Mouse (Mus musculus): ENCODE results near the gene Wdr46. TPM values are rescaled to one million over a fixed set of nuclear protein-coding genes. Genes with fewer than 3 reads are reported as not detected.

Gene Wdr46
- polyA plus RNA-seq, 1 experiment from 2014 or later: 37.4 TPM

GRCm38 (mm10) chr17:33920282-33921097 lies 20.0 kb upstream of the Wdr46 start:
- H3K36me3 ChIP-seq (ENCODE audit: control insufficient read depth, insufficient read depth, low read length): peaks cover 6% of the 10 kb centered on the region
- peak overlapping the region; percentile 56; the same call in 1 of the 2 replicates for H3K27ac ChIP-seq (replicated peaks; ENCODE audit: low read depth, low read length)
- under 1% methylated on average over 36 of the region's 36 CpGs for WGBS
- no peaks in the 10 kb centered on the region for H3K27me3 ChIP-seq (ENCODE audit: control insufficient read depth, insufficient read depth, low read length)
- H3K4me3 ChIP-seq (ENCODE audit: low read depth, low read length): peak overlapping the region; percentile 60
- DNase-seq (ENCODE audit: low spot score) (peak; percentile 91), ATAC-seq (ENCODE audit: insufficient number of reproducible peaks, low FRiP score, low TSS enrichment, low read depth) (no peak)
- H3K4me2 ChIP-seq (ENCODE audit: low read depth, severe bottlenecking): peak overlapping the region; percentile 98
- H3K9ac ChIP-seq (ENCODE audit: low read length): peak overlapping the region; percentile 58
- no peaks in the 10 kb centered on the region for H3K9me3 ChIP-seq (ENCODE audit: control insufficient read depth, low read length)
- peaks cover 15% of the 10 kb centered on the region; the same call in 1 of the 2 replicates for H3K4me1 ChIP-seq (ENCODE audit: control insufficient read depth, insufficient read depth, low read length)

- Histone ChIP-seq H3K27ac (replicated peaks; ENCODE audit: low read depth, low read length) (no peak overlapping the region), H3K36me3 (ENCODE audit: control insufficient read depth, insufficient read depth, low read length) (peaks cover 8% of the 10 kb centered on the region), H3K4me1 (ENCODE audit: control insufficient read depth, insufficient read depth, low read length) (peaks cover 15% of the 10 kb centered on the region; the same call in 1 of the 2 replicates), H3K27me3 (ENCODE audit: control insufficient read depth, insufficient read depth, low read length) (no peaks in the 10 kb centered on the region), H3K4me3 (ENCODE audit: low read depth, low read length) (no peak overlapping the region), H3K9ac (ENCODE audit: low read length) (no peak overlapping the region), H3K9me3 (ENCODE audit: control insufficient read depth, low read length) (no peaks in the 10 kb centered on the region), H3K4me2 (ENCODE audit: low read depth, severe bottlenecking) (no peak overlapping the region)
- DNase-seq (ENCODE audit: low spot score): no peak
- ATAC-seq (ENCODE audit: insufficient number of reproducible peaks, low FRiP score, low TSS enrichment, low read depth): no peak
- WGBS: 90% methylated on average over 7 of the region's 7 CpGs
These were observed 19.1 kb upstream of the Wdr46 start for GRCm38 (mm10) chr17:33921361-33921760.

GRCm38 (mm10) chr17:33924577-33925283 lies 15.7 kb upstream of the Wdr46 start:
- peaks cover 6% of the 10 kb centered on the region; the same call in 1 of the 2 replicates for H3K4me1 ChIP-seq (ENCODE audit: control insufficient read depth, insufficient read depth, low read length)
- no peak for ATAC-seq (ENCODE audit: insufficient number of reproducible peaks, low FRiP score, low TSS enrichment, low read depth)
- H3K36me3 ChIP-seq (ENCODE audit: control insufficient read depth, insufficient read depth, low read length): 0 out of 2 replicates have a peak, but pooled peaks cover 2% of the 10 kb centered on the region
- H3K27ac ChIP-seq (replicated peaks; ENCODE audit: low read depth, low read length): no peak overlapping the region
- no peak overlapping the region for H3K9ac ChIP-seq (ENCODE audit: low read length)
- no peak for DNase-seq (ENCODE audit: low spot score)
- H3K4me3 ChIP-seq (ENCODE audit: low read depth, low read length): no peak overlapping the region
- no peaks in the 10 kb centered on the region for H3K9me3 ChIP-seq (ENCODE audit: control insufficient read depth, low read length)
- no peaks in the 10 kb centered on the region for H3K27me3 ChIP-seq (ENCODE audit: control insufficient read depth, insufficient read depth, low read length)
- H3K4me2 ChIP-seq (ENCODE audit: low read depth, severe bottlenecking): no peak overlapping the region
- WGBS: 89% methylated on average over 10 of the region's 10 CpGs

- Histone ChIP-seq H3K4me3 (ENCODE audit: low read depth, low read length) (no peak overlapping the region), H3K4me2 (ENCODE audit: low read depth, severe bottlenecking) (no peak overlapping the region), H3K9ac (ENCODE audit: low read length) (no peak overlapping the region), H3K27me3 (ENCODE audit: control insufficient read depth, insufficient read depth, low read length) (no peaks in the 10 kb centered on the region), H3K4me1 (ENCODE audit: control insufficient read depth, insufficient read depth, low read length) (0 out of 2 replicates have a peak, but pooled peaks cover 8% of the 10 kb centered on the region), H3K9me3 (ENCODE audit: control insufficient read depth, low read length) (no peaks in the 10 kb centered on the region), H3K27ac (replicated peaks; ENCODE audit: low read depth, low read length) (no peak overlapping the region), H3K36me3 (ENCODE audit: control insufficient read depth, insufficient read depth, low read length) (0 out of 2 replicates have a peak, but pooled peaks cover 2% of the 10 kb centered on the region)
- ATAC-seq (ENCODE audit: insufficient number of reproducible peaks, low FRiP score, low TSS enrichment, low read depth) (no peak), DNase-seq (ENCODE audit: low spot score) (no peak)
- 81% methylated on average over 21 of the region's 21 CpGs for WGBS
These were observed 14.9 kb upstream of the Wdr46 start for GRCm38 (mm10) chr17:33925406-33926116.

- H3K36me3 ChIP-seq (ENCODE audit: control insufficient read depth, insufficient read depth, low read length): 0 out of 2 replicates have a peak, but pooled peaks cover 2% of the 10 kb centered on the region
- H3K9me3 ChIP-seq (ENCODE audit: control insufficient read depth, low read length): no peaks in the 10 kb centered on the region
- DNase-seq (ENCODE audit: low spot score): peak; percentile 55
- no peaks in the 10 kb centered on the region for H3K27me3 ChIP-seq (ENCODE audit: control insufficient read depth, insufficient read depth, low read length)
- H3K4me3 ChIP-seq (ENCODE audit: low read depth, low read length): no peak overlapping the region
- ATAC-seq (ENCODE audit: insufficient number of reproducible peaks, low FRiP score, low TSS enrichment, low read depth): no peak
- no peak overlapping the region for H3K27ac ChIP-seq (replicated peaks; ENCODE audit: low read depth, low read length)
- peaks cover 14% of the 10 kb centered on the region for H3K4me1 ChIP-seq (ENCODE audit: control insufficient read depth, insufficient read depth, low read length)
- H3K9ac ChIP-seq (ENCODE audit: low read length): no peak overlapping the region
- WGBS: 73% methylated on average over 17 of the region's 17 CpGs
- no peak overlapping the region for H3K4me2 ChIP-seq (ENCODE audit: low read depth, severe bottlenecking)
These were observed 14.1 kb upstream of the Wdr46 start for GRCm38 (mm10) chr17:33926207-33926932.

DNA sequence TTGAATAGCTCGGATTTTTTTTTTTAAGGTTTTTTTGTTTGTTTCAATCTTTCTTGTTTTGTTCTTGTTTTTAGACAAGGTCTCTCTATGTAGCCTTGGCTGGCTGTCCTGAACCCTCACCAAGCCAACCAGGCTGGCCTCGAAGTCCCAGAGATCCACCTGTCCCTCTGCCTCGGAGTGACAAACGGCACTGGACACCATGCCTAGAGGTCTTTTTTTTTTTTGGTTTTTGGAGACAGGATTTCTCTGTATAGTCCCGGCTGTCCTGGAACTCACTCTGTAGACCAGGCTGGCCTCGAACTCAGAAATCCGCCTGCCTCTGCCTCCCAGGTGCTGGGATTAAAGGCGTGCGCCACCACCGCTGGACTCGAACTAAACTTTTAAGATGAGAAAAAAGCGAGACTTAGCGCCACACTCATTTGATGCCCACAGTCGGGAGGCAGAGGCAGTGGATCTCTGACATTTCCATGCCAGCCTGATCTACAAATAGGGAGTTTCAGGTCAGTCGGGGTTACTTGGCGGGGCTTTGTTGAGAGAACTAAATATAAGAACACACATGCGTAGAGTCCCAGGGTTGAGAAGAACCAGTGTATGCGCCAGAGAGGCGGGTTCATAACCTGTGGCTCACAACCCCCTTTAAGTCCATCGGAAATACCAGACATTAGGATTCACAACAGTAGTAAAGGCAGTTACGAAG lies 12.1 kb upstream of the Wdr46 start:
- DNase-seq (ENCODE audit: low spot score) (no peak), ATAC-seq (ENCODE audit: insufficient number of reproducible peaks, low FRiP score, low TSS enrichment, low read depth) (no peak)
- 0 out of 2 replicates have a peak, but pooled peaks cover 2% of the 10 kb centered on the region for H3K36me3 ChIP-seq (ENCODE audit: control insufficient read depth, insufficient read depth, low read length)
- peak overlapping the region; percentile 91 for H3K4me3 ChIP-seq (ENCODE audit: low read depth, low read length)
- H3K4me2 ChIP-seq (ENCODE audit: low read depth, severe bottlenecking): peak overlapping the region; percentile 99
- H3K9me3 ChIP-seq (ENCODE audit: control insufficient read depth, low read length): no peaks in the 10 kb centered on the region
- H3K27ac ChIP-seq (replicated peaks; ENCODE audit: low read depth, low read length): no peak overlapping the region
- H3K27me3 ChIP-seq (ENCODE audit: control insufficient read depth, insufficient read depth, low read length): no peaks in the 10 kb centered on the region
- WGBS: 64% methylated on average over 21 of the region's 21 CpGs
- peak overlapping the region; percentile 73 for H3K9ac ChIP-seq (ENCODE audit: low read length)
- peaks cover 15% of the 10 kb centered on the region for H3K4me1 ChIP-seq (ENCODE audit: control insufficient read depth, insufficient read depth, low read length)

GRCm38 (mm10) chr17:33929371-33930279 lies 10.8 kb upstream of the Wdr46 start, which contains the start of gene Rgl2:
Gene Rgl2, plus strand, starts transcription at chr17:33929543.
- peaks cover 15% of the 10 kb centered on the region for H3K4me1 ChIP-seq (ENCODE audit: control insufficient read depth, insufficient read depth, low read length)
- DNase-seq (ENCODE audit: low spot score) (peak; percentile 97), ATAC-seq (ENCODE audit: insufficient number of reproducible peaks, low FRiP score, low TSS enrichment, low read depth) (peak; percentile 73)
- peak within 1 kb of the TSS; percentile 87 for H3K27ac ChIP-seq (replicated peaks; ENCODE audit: low read depth, low read length)
- peak within 1 kb of the TSS; percentile 99 for H3K4me2 ChIP-seq (ENCODE audit: low read depth, severe bottlenecking)
- under 1% methylated on average over 76 of the region's 80 CpGs for WGBS
- H3K9me3 ChIP-seq (ENCODE audit: control insufficient read depth, low read length): no peaks in the 10 kb centered on the region
- peak within 1 kb of the TSS; percentile 91 for H3K4me3 ChIP-seq (ENCODE audit: low read depth, low read length)
- peak within 1 kb of the TSS; percentile 81 for H3K9ac ChIP-seq (ENCODE audit: low read length)
- H3K27me3 ChIP-seq (ENCODE audit: control insufficient read depth, insufficient read depth, low read length): no peaks in the 10 kb centered on the region
- H3K36me3 ChIP-seq (ENCODE audit: control insufficient read depth, insufficient read depth, low read length): 0 out of 2 replicates have a peak, but pooled peaks cover 4% of the 10 kb centered on the region

Data from limb, embryonic 11.5 days (tissue).